Mouse (Mus musculus) testis, adult 2 months (tissue): ENCODE results near the gene Adi1.

ENCODE experiments used
- CTCF ChIP-seq: fragments of 200-500 bp; IDR thresholded peaks from 2 replicates; pipeline ENCODE4 v1.5.1; 2012; ENCODE audit warnings: low read depth, mild to moderate bottlenecking, inconsistent platforms, low read length, moderate library complexity; ENCODE audit not compliant: control insufficient read depth, insufficient read depth, insufficient replicate concordance
- POLR2A ChIP-seq: fragments of 200-500 bp; IDR thresholded peaks from 2 replicates; pipeline ENCODE4 v1.6.1; 2012; ENCODE audit warnings: low read depth, mild to moderate bottlenecking, inconsistent platforms, low read length, moderate library complexity; ENCODE audit not compliant: control insufficient read depth

GRCm38 (mm10) chr12:28714822-28715632, 40.0 kb downstream of the Adi1 start:
- no peak for TF ChIP-seq POLR2A
- no peak for TF ChIP-seq CTCF
